Mouse (Mus musculus) forebrain, embryonic 10.5 days (tissue): ENCODE data around the gene Smg6. TPM values are rescaled to one million over a fixed set of nuclear protein-coding genes. Genes with fewer than 3 reads are reported as not detected.

Source experiments
- DNase-seq: peaks from one replicate; pipeline ENCODE4 v3.0.0-alpha.2; 2017; ENCODE audit warnings: low spot score; ENCODE audit errors: extremely low spot score
- H3K27ac ChIP-seq: fragments of 300-500 bp; sonication (generic); 2 replicates; pipeline ENCODE4 v1.5.1; 2016; ENCODE audit warnings: mild to moderate bottlenecking
- H3K27me3 ChIP-seq: fragments of 300-500 bp; sonication (generic); 2 replicates; pipeline ENCODE4 v1.6.1; 2016; ENCODE audit warnings: mild to moderate bottlenecking; ENCODE audit not compliant: poor library complexity, severe bottlenecking
- H3K36me3 ChIP-seq: fragments of 300-500 bp; sonication (generic); replicated peaks from 2 replicates; pipeline ENCODE4 v1.6.1; 2016; ENCODE audit warnings: mild to moderate bottlenecking, moderate library complexity
- H3K4me1 ChIP-seq: fragments of 300-500 bp; sonication (generic); 2 replicates; pipeline ENCODE4 v1.6.1; 2016
- H3K4me3 ChIP-seq: fragments of 300-500 bp; sonication (generic); 2 replicates; pipeline ENCODE4 v1.5.1; 2016; ENCODE audit warnings: mild to moderate bottlenecking, moderate library complexity
- H3K9me3 ChIP-seq: fragments of 300-500 bp; sonication (generic); 2 replicates; pipeline ENCODE4 v1.6.1; 2016; ENCODE audit warnings: mild to moderate bottlenecking, moderate library complexity
- WGBS: fragments of 180-500 bp; shearing (Covaris S2); methylation state at CpG from one replicate; pipeline ENCODE4 v1.1.7; 2016; 5-methylcytosine and 5-hydroxymethylcytosine counted together
- polyA plus RNA-seq: library from polyadenylated mRNA; unstranded; fragments of >200 nt; fragmentation: Nextera tagmentation; extraction: Ambion mirVana; gene quantifications from 2 replicates; pipeline ENCODE4 v1.2.1, GENCODE M21; 2016

The Smg6 gene
- polyA plus RNA-seq, 1 experiment from 2014 or later, result 18.5 TPM

- Histone ChIP-seq H3K27ac (no peak overlapping the region), H3K27me3 (no peaks in the 10 kb centered on the region), H3K9me3 (no peaks in the 10 kb centered on the region), H3K36me3 (0 out of 2 replicates have a peak, but pooled peaks cover 2% of the 10 kb centered on the region), H3K4me3 (no peak overlapping the region), H3K4me1 (peaks cover 6% of the 10 kb centered on the region)
- 91% methylated on average over 3 of the region's 3 CpGs for WGBS
- DNase-seq, result no peak
These were observed 145.7 kb downstream of the Smg6 start for GRCm38 (mm10) chr11:75071352-75071751.

GRCm38 (mm10) chr11:75072932-75073625, 147.5 kb downstream of the Smg6 start:
- H3K4me3 ChIP-seq, result no peak overlapping the region
- no peak for DNase-seq
- 0 out of 2 replicates have a peak, but pooled peaks cover 2% of the 10 kb centered on the region for H3K36me3 ChIP-seq
- H3K27ac ChIP-seq, result no peak overlapping the region
- H3K27me3 ChIP-seq, result no peaks in the 10 kb centered on the region
- no peaks in the 10 kb centered on the region for H3K9me3 ChIP-seq
- H3K4me1 ChIP-seq, result peaks cover 6% of the 10 kb centered on the region
- 87% methylated on average over 2 of the region's 2 CpGs for WGBS

- DNase-seq, result no peak
- Histone ChIP-seq H3K36me3 (peaks cover 5% of the 10 kb centered on the region), H3K27me3 (no peaks in the 10 kb centered on the region), H3K9me3 (no peaks in the 10 kb centered on the region), H3K4me1 (peaks cover 6% of the 10 kb centered on the region), H3K27ac (0 out of 2 replicates have a peak overlapping the region, but pooled peaks have one; percentile 2), H3K4me3 (no peak overlapping the region)
- 93% methylated on average over 2 of the region's 2 CpGs for WGBS
These were observed 148.1 kb downstream of the Smg6 start for GRCm38 (mm10) chr11:75073696-75074095.

- Histone ChIP-seq H3K4me1 (peaks cover 6% of the 10 kb centered on the region), H3K27ac (no peak overlapping the region), H3K36me3 (peaks cover 13% of the 10 kb centered on the region), H3K27me3 (no peaks in the 10 kb centered on the region), H3K4me3 (no peak overlapping the region), H3K9me3 (peaks cover 3% of the 10 kb centered on the region; the same call in 1 of the 2 replicates)
- no peak for DNase-seq
- 80% methylated on average over 2 of the region's 2 CpGs for WGBS
These were observed 148.9 kb downstream of the Smg6 start for GRCm38 (mm10) chr11:75074543-75074942.

GRCm38 (mm10) chr11:75078616-75079015, 153.0 kb downstream of the Smg6 start:
- no peak for DNase-seq
- H3K27ac ChIP-seq, result no peak overlapping the region
- no peaks in the 10 kb centered on the region for H3K27me3 ChIP-seq
- peaks cover 36% of the 10 kb centered on the region for H3K36me3 ChIP-seq
- 96% methylated on average over 2 of the region's 2 CpGs for WGBS
- peaks cover 6% of the 10 kb centered on the region for H3K4me1 ChIP-seq
- H3K9me3 ChIP-seq, result peaks cover 3% of the 10 kb centered on the region; the same call in 1 of the 2 replicates
- H3K4me3 ChIP-seq, result no peak overlapping the region

- no peaks in the 10 kb centered on the region for H3K27me3 ChIP-seq
- H3K27ac ChIP-seq, result no peak overlapping the region
- no peak overlapping the region for H3K4me3 ChIP-seq
- 89% methylated on average over 1 of the region's 1 CpGs for WGBS
- H3K4me1 ChIP-seq, result no peaks in the 10 kb centered on the region
- DNase-seq, result no peak
- peaks cover 55% of the 10 kb centered on the region for H3K36me3 ChIP-seq
- H3K9me3 ChIP-seq, result peaks cover 3% of the 10 kb centered on the region; the same call in 1 of the 2 replicates
These were observed 157.4 kb downstream of the Smg6 start for GRCm38 (mm10) chr11:75083031-75083430.

- no peak for DNase-seq
- H3K27me3 ChIP-seq, result no peaks in the 10 kb centered on the region
- no peak overlapping the region for H3K27ac ChIP-seq
- H3K9me3 ChIP-seq, result no peaks in the 10 kb centered on the region
- H3K4me3 ChIP-seq, result no peak overlapping the region
- H3K4me1 ChIP-seq, result no peaks in the 10 kb centered on the region
- H3K36me3 ChIP-seq, result no peaks in the 10 kb centered on the region
- 88% methylated on average over 3 of the region's 3 CpGs for WGBS
These were observed 166.5 kb downstream of the Smg6 start for GRCm38 (mm10) chr11:75092159-75092558.

GRCm38 (mm10) chr11:75092656-75093055, 167.0 kb downstream of the Smg6 start:
- DNase-seq, result no peak
- Histone ChIP-seq H3K27me3 (no peaks in the 10 kb centered on the region), H3K36me3 (peaks cover 2% of the 10 kb centered on the region), H3K27ac (no peak overlapping the region), H3K9me3 (no peaks in the 10 kb centered on the region), H3K4me1 (no peaks in the 10 kb centered on the region), H3K4me3 (no peak overlapping the region)
- WGBS, result 80% methylated on average over 5 of the region's 5 CpGs

- Histone ChIP-seq H3K36me3 (peaks cover 5% of the 10 kb centered on the region), H3K4me3 (no peak overlapping the region), H3K4me1 (no peaks in the 10 kb centered on the region), H3K9me3 (no peaks in the 10 kb centered on the region), H3K27ac (no peak overlapping the region), H3K27me3 (no peaks in the 10 kb centered on the region)
- WGBS, result 96% methylated on average over 1 of the region's 1 CpGs
- no peak for DNase-seq
These were observed 169.1 kb downstream of the Smg6 start for GRCm38 (mm10) chr11:75094759-75095158.

GRCm38 (mm10) chr11:75102763-75103339, 177.2 kb downstream of the Smg6 start:
- no peaks in the 10 kb centered on the region for H3K4me1 ChIP-seq
- H3K36me3 ChIP-seq, result peaks cover under 1% of the 10 kb centered on the region
- H3K9me3 ChIP-seq, result no peaks in the 10 kb centered on the region
- H3K27ac ChIP-seq, result no peak overlapping the region
- DNase-seq, result no peak
- H3K27me3 ChIP-seq, result no peaks in the 10 kb centered on the region
- H3K4me3 ChIP-seq, result no peak overlapping the region
- 88% methylated on average over 5 of the region's 5 CpGs for WGBS

GRCm38 (mm10) chr11:75106614-75107013, 181.0 kb downstream of the Smg6 start:
- DNase-seq, result no peak
- Histone ChIP-seq H3K4me1 (no peaks in the 10 kb centered on the region), H3K9me3 (no peaks in the 10 kb centered on the region), H3K27ac (no peak overlapping the region), H3K36me3 (peaks cover 5% of the 10 kb centered on the region; the same call in 1 of the 2 replicates), H3K4me3 (no peak overlapping the region), H3K27me3 (no peaks in the 10 kb centered on the region)
- 90% methylated on average over 5 of the region's 5 CpGs for WGBS

- H3K4me1 ChIP-seq, result no peaks in the 10 kb centered on the region
- no peak overlapping the region for H3K27ac ChIP-seq
- H3K9me3 ChIP-seq, result no peaks in the 10 kb centered on the region
- DNase-seq, result no peak
- H3K4me3 ChIP-seq, result no peak overlapping the region
- H3K27me3 ChIP-seq, result no peaks in the 10 kb centered on the region
- H3K36me3 ChIP-seq, result peaks cover 5% of the 10 kb centered on the region; the same call in 1 of the 2 replicates
These were observed 183.3 kb downstream of the Smg6 start for GRCm38 (mm10) chr11:75108909-75109308.

- no peaks in the 10 kb centered on the region for H3K4me1 ChIP-seq
- H3K27me3 ChIP-seq, result no peaks in the 10 kb centered on the region
- H3K9me3 ChIP-seq, result no peaks in the 10 kb centered on the region
- no peak for DNase-seq
- no peak overlapping the region for H3K27ac ChIP-seq
- WGBS, result 88% methylated on average over 6 of the region's 6 CpGs
- no peak overlapping the region for H3K4me3 ChIP-seq
- H3K36me3 ChIP-seq, result no peaks in the 10 kb centered on the region
These were observed 190.8 kb downstream of the Smg6 start for GRCm38 (mm10) chr11:75116379-75116778.
